Mouse (Mus musculus): ENCODE data around the gene Nae1. TPM values are rescaled to one million over a fixed set of nuclear protein-coding genes. Genes with fewer than 3 reads are reported as not detected.
"Not testable (repeated sequence)": the region's sequence is repeated elsewhere in the genome, so short reads cannot be mapped to it uniquely, and the experiment has no call there.

Gene Nae1
- 100 to 1,000 TPM in 14 of 26 experiments, 10 to 100 TPM in 12; 32.2 to 234 (median 103) TPM for total RNA-seq (2018; cell fraction: chromatin; rRNA removed)
- total RNA-seq (2018; cell fraction: cytosol; rRNA removed) = 10 to 100 TPM; 19.0 to 30.7 (median 23.3) TPM
- total RNA-seq (2018; cell fraction: nucleus; rRNA removed) = 100 to 1,000 TPM in 4 of 26 experiments, 10 to 100 TPM in 22; 19.0 to 137 (median 52.1) TPM
- 28.5 to 70.6 TPM (median 35.2 TPM) in 3 replicates for polyA plus RNA-seq (2018)

DNA sequence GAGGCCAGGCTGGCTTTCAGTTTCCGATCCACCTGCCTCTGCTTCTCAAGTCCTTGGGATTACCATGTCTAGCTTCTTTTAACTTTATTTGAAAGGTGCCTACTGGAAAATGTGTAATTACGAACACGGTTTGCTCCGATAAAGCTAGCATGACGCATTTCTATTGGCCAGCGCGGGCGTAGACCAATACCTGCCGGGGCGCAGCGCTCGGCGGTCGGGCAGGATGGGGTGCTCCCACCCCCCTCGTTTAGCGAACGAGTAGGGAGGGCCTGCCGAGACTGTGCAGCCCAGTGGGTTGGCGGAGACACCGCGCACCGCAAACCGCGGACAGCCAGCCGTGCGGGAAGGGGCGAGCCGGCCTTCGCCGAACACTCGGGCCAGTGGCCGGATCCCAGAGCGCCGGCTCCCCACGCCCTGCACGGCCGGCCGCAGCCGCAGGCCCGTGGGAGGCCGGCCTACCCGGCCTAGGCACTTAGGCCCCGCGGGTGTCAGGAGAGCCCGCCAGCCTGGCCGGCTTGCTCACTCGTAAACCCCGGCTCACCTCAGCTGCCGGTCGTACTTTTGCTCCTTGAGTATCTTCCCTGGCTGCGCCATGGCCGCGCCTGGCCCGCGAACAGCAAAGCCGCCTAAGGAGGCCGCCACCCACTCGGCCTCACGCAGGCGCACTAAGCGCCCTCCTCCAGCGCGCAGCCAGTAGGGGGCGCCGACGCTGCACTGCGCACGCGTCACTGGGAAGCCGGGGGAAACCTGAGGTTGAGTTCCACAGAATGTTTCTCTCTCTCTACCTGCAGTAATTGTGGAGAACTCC, at the start of gene Nae1, which contains the start of gene Car7:
Nae1 (minus strand) TSS at position 667 of the 808 bp plus-strand sequence.
Car7 (plus strand) TSS at position 719 of the 808 bp plus-strand sequence.
- Histone ChIP-seq H3K4me3 (ENCODE audit: inconsistent target) (peak within 1 kb of the TSS; percentile 64), H3K79me2 (ENCODE audit: inconsistent target) (peaks cover 34% of the 10 kb centered on the region), H3K36me3 (ENCODE audit: inconsistent target) (peaks cover 12% of the 10 kb centered on the region), H3K27ac (peak within 1 kb of the TSS; percentile 62)
- 1% methylated on average over 62 of the region's 70 CpGs for WGBS (ENCODE audit: missing documents)

DNA sequence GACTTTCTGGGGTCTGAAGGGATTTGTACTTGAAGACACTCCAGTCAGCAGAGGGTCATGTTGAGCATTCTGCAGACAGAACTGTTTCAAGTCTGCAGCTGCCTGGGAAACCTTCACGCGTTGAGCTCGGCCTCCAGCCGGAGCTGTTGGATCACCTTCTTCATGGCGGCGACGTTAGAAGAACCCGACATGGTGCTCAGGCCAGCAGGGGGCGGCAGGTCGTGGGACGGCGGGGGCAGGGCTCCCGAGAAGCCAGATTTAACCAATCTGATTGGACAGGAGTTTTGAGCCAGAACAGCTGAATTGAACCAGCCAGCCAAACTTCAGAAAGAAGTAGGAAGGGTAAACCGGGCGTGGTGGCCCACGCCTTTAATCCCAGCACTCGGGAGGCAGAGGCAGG, 43.2 kb upstream of the Nae1 start:
- not testable (repeated sequence) for H3K79me2 ChIP-seq (ENCODE audit: inconsistent target); H3K36me3 ChIP-seq (ENCODE audit: inconsistent target); H3K4me3 ChIP-seq (ENCODE audit: inconsistent target); H3K27ac ChIP-seq
- 80% methylated on average over 17 of the region's 17 CpGs for WGBS (ENCODE audit: missing documents)

DNA sequence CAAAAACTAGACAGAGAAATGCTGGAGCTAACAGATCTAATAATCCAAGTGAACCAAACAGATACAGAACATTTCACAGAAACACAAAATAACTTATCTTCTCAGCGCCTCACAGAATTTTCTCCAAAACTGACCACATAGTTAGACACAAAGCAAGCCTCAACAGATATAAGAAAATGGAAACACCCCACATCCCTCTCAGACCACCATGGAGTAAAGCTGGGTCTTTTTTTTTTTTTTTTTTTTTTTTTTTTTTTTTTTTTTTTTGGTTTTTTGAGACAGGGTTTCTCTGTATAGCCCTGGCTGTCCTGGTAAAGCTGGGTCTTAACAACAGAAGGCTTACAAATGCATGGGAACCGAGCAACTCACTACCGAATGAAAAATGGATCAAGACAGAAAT, 42.4 kb upstream of the Nae1 start:
- no peak overlapping the region for H3K4me3 ChIP-seq (ENCODE audit: inconsistent target)
- H3K27ac ChIP-seq = no peak overlapping the region
- no peaks in the 10 kb centered on the region for H3K36me3 ChIP-seq (ENCODE audit: inconsistent target)
- H3K79me2 ChIP-seq (ENCODE audit: inconsistent target) = no peaks in the 10 kb centered on the region
- 85% methylated on average over 3 of the region's 3 CpGs for WGBS (ENCODE audit: missing documents)

DNA sequence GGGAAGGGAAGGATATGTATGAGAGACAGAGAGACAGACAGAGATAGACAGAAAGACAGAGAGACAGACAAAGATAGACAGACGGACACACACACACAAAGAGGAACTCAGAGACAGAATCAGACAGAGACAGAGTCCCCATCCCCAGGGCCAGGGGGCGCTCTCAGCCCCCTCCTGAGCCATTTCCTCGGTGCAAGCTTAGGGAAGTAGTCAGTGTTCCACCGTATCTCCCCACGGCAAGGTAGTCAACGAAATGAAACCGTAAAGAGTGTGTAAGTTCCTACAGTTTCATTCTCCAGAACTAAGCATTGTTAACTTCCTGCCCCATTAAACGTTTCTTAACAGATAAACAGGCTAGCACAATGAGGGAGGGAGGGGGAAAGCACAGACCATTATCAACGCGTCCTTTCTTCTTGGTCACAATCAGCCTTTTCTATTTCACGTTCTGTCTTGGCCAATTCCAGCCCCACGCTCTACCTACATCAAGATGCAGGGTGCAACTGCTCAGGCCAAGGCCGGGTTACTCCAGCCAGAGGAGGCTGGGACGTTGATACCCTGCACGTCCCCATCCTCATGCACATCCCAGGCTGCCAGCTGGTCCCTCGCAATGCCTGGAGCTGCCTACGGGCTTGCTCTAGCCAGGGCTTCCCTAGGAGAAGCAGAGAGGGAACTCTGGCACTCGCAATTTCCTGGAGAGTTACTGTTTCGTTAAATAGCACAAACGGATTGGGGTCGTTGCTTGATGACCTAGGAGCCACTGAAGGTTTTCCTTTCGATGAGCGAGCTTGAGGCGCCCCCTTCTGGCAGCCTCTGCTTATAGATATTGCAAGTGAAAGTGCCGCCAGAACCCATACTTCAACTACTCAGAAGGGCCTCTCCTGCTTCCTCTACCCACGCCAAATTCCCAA, 36.3 kb upstream of the Nae1 start:
- WGBS (ENCODE audit: missing documents) = 2% methylated on average over 26 of the region's 26 CpGs
- Histone ChIP-seq H3K4me3 (ENCODE audit: inconsistent target) (peak overlapping the region; percentile 64), H3K27ac (0 out of 2 replicates have a peak overlapping the region, but pooled peaks have one; percentile 7), H3K79me2 (ENCODE audit: inconsistent target) (no peaks in the 10 kb centered on the region), H3K36me3 (ENCODE audit: inconsistent target) (no peaks in the 10 kb centered on the region)

DNA sequence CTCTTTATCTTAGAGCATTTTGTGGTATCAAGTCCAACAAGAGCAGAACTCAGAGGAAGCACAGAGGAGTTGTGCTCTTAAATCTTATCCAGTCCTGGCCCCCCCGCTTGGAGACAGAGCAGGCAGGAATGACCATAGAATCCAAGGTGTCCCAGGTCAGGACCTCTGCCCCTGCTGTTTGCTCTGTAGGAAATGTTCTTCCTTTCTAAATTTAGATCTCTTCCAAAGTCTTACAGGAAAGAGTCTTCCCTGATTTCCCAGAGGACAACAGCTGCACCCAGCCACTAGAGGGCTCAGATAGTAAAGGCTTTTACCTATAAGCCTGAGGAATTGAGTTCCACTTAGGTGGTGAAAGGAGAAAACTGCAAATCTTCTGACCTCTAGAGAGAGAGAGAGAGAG, 35.1 kb upstream of the Nae1 start:
- no peak overlapping the region for H3K4me3 ChIP-seq (ENCODE audit: inconsistent target)
- H3K36me3 ChIP-seq (ENCODE audit: inconsistent target) = no peaks in the 10 kb centered on the region
- H3K79me2 ChIP-seq (ENCODE audit: inconsistent target) = no peaks in the 10 kb centered on the region
- H3K27ac ChIP-seq = no peak overlapping the region
- WGBS (ENCODE audit: missing documents) = 93% methylated on average over 1 of the region's 1 CpGs

DNA sequence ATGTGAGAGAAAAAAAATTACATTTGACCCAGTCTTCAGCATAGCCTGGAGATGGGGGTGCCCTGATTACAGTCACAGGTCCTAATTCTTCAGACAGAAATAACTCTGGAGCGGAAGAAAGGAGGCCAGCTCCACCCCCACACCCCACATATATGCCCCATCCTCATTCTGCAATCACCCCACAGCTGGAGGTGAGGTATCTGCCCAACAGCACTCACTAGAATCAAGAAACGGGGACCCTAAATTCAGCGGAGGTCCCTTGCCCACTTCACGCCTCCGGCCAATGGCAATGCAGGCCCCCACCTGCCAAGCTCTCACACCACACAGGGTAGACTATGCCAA, 31.0 kb upstream of the Nae1 start:
- Histone ChIP-seq H3K79me2 (ENCODE audit: inconsistent target) (no peaks in the 10 kb centered on the region), H3K4me3 (ENCODE audit: inconsistent target) (no peak overlapping the region), H3K36me3 (ENCODE audit: inconsistent target) (no peaks in the 10 kb centered on the region), H3K27ac (no peak overlapping the region)
- 100% methylated on average over 5 of the region's 5 CpGs for WGBS (ENCODE audit: missing documents)

DNA sequence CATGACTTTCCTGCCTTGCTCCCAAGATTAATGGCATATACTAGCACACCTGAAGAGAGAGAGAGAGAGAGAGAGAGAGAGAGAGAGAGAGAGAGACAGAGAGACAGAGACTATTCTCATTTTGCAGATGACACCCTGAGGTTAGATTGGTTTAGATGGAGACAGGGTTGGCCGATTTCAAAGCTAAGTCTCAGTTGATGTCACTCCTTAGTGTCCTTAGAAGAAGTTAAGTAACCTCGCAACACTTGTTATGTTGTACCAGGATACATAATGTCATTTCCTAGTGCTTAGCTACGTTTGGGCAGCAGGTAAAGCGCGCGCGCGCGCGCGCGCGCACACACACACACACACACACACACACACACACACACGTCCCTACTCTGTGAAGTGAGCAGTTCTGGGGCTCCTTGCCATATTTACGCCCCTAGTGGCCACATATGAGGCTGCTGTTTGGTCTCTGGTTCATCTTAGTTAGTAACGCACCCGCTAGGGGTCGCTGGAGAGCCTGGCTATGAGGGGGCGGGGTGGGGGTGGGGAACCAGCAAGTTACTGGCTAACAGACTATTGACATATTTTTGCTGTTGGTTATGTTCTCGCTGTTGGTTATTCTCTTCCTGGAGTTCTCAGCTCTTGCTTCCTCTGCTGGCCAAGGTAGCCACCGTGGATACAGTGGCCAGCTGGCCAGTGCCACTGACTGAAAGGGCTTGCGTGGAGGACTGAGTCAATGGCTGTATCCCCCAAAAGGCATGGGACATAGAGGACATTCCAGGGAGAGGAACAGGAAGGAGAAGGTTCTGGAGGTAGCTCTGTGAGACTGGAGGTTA, 30.4 kb upstream of the Nae1 start:
- 23% methylated on average over 10 of the region's 22 CpGs for WGBS (ENCODE audit: missing documents)
- no peaks in the 10 kb centered on the region for H3K36me3 ChIP-seq (ENCODE audit: inconsistent target)
- H3K27ac ChIP-seq = no peak overlapping the region
- no peak overlapping the region for H3K4me3 ChIP-seq (ENCODE audit: inconsistent target)
- H3K79me2 ChIP-seq (ENCODE audit: inconsistent target) = no peaks in the 10 kb centered on the region

DNA sequence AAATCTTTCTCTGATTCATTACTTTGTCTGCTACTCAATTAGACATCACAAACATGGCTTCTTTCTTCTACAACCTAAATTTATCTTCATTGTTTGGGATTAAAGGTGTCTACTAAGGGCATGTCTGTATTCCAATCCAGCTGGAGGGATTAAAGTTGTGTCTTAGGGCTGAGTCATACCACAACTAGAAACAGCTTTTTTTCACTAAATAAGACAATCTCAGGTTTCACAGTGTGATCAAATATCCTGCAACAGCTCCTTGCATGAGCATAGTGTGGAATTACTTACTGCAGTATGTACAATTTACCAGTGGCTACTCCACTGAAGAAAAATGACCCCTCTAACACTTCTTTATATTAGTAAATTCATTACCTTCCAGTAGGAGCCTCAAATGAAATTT, 26.3 kb upstream of the Nae1 start:
- H3K27ac ChIP-seq = no peak overlapping the region
- no peaks in the 10 kb centered on the region for H3K36me3 ChIP-seq (ENCODE audit: inconsistent target)
- H3K4me3 ChIP-seq (ENCODE audit: inconsistent target) = no peak overlapping the region
- no peaks in the 10 kb centered on the region for H3K79me2 ChIP-seq (ENCODE audit: inconsistent target)

DNA sequence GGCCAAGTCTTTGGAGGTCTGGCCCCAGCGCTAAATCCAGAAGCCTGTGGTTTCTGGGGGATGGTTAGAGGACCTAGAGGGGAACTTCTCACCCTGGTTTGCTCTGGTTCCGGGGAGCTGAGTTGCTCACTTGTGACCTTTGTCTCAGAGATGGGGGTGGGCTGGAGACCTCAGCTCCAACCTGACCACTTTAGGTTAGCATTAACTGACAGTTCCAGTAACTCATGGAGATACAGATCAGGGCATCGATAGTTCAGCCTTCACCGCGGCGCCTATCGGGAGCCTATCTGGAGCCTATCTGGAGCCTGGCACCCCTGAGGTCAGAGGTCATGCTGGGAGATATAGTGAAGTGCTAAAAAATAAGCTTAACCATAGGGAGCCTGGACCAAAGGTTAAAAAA, 22.8 kb upstream of the Nae1 start:
- no peak overlapping the region for H3K4me3 ChIP-seq (ENCODE audit: inconsistent target)
- no peaks in the 10 kb centered on the region for H3K36me3 ChIP-seq (ENCODE audit: inconsistent target)
- no peak overlapping the region for H3K27ac ChIP-seq
- H3K79me2 ChIP-seq (ENCODE audit: inconsistent target) = no peaks in the 10 kb centered on the region
- 74% methylated on average over 7 of the region's 7 CpGs for WGBS (ENCODE audit: missing documents)

DNA sequence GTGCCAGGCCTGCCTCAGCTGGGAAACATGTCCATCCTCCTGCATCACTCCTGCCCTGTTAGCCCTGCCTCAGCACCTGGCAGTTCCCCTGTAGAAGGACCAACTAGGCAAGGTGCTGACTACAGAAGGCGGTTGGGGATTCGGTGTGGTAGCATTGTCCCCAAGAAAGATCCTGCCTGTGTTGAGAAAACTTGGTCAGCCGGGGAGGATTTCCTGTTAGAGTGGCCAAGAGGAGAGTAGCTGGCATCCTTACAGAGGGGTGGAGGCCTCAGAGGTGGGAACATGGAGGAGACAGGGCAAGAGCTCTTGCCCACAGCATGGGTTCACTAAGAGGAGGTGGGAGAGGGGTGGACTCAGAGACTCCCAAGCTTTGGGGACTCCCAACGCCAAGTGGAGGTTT, 20.8 kb upstream of the Nae1 start:
- Histone ChIP-seq H3K4me3 (ENCODE audit: inconsistent target) (no peak overlapping the region), H3K79me2 (ENCODE audit: inconsistent target) (no peaks in the 10 kb centered on the region), H3K36me3 (ENCODE audit: inconsistent target) (no peaks in the 10 kb centered on the region), H3K27ac (no peak overlapping the region)
- 70% methylated on average over 4 of the region's 4 CpGs for WGBS (ENCODE audit: missing documents)

DNA sequence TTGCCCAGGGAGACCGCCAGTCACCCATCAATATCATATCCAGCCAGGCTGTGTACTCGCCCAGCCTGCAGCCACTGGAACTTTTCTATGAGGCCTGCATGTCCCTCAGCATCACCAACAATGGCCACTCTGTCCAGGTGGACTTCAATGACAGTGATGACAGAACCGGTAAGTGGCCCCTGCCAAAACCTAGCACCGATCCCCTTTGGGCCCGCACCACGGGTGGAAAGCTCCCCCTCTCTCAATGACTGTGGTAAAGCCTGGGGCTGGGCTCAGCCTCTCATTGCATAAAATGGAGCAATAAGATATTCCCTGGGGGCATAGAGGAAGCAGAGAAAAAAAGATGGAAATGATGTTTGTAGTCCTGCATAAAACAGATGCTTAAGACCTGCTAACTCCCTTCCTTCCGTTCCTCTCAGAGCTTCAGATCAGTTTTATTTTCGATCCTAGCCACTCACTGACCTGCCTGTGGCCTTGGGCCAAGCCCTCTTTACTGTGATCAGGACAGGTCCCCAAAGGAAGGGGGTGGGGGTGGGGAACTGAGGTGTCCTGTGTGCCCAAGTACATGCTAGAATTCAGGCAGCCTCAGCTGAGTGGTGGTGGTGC, 9.1 kb upstream of the Nae1 start:
- WGBS (ENCODE audit: missing documents) = 91% methylated on average over 8 of the region's 8 CpGs
- no peaks in the 10 kb centered on the region for H3K36me3 ChIP-seq (ENCODE audit: inconsistent target)
- H3K4me3 ChIP-seq (ENCODE audit: inconsistent target) = no peak overlapping the region
- no peak overlapping the region for H3K27ac ChIP-seq
- no peaks in the 10 kb centered on the region for H3K79me2 ChIP-seq (ENCODE audit: inconsistent target)

DNA sequence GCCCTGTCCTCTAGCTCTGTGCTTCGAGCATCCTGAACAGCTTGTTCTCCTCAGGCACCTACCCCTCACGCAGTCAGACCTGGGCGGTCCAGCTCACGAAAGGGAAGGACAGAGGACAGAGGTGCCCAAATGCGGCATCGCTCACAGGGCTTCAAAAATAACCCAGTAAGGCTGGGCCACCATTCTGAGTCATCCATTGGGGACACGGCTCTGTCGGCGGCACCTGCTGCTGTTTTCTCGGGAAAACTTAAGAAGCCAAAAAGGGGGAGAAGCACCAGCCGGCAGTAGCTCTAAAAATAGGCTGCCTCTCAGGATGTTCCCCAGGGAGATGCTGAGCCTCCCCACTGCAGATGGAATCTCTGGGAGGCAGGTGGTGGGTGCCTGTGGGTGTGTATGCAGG, 7.7 kb upstream of the Nae1 start:
- Histone ChIP-seq H3K36me3 (ENCODE audit: inconsistent target) (no peaks in the 10 kb centered on the region), H3K4me3 (ENCODE audit: inconsistent target) (no peak overlapping the region), H3K79me2 (ENCODE audit: inconsistent target) (no peaks in the 10 kb centered on the region), H3K27ac (no peak overlapping the region)
- 34% methylated on average over 11 of the region's 11 CpGs for WGBS (ENCODE audit: missing documents)

DNA sequence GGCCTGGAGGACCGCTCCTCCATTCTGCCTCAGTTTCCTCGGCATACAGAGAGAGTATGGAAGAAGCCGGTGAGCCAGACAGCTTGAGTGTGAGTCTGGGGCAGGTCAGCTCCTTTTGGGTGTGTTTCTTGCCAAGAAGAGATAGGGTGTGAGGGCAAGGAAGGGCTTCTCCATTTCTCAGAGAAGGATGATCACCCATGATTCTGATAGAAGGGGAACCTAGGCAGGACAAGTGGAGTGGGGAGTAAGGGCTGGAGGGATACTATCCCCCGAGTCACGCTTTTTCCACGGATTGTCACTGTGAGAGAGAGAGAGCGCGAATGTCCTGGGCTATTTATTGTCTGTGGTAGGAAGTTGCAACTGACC, 7.1 kb upstream of the Nae1 start:
- Histone ChIP-seq H3K36me3 (ENCODE audit: inconsistent target) (no peaks in the 10 kb centered on the region), H3K79me2 (ENCODE audit: inconsistent target) (no peaks in the 10 kb centered on the region), H3K27ac (no peak overlapping the region), H3K4me3 (ENCODE audit: inconsistent target) (no peak overlapping the region)
- 21% methylated on average over 8 of the region's 8 CpGs for WGBS (ENCODE audit: missing documents)
